Mouse (Mus musculus) left cerebral cortex, adult 2 months (tissue): ENCODE measurements around the gene Nek7. TPM values are rescaled to one million over a fixed set of nuclear protein-coding genes. Genes with fewer than 3 reads are reported as not detected.

Experiments
- DNase-seq, 2 experiments: peaks; one replicate each; pipeline ENCODE4 v3.0.0; 2021 to 2022; ENCODE audit warnings: low spot score in 2 of 2, mixed read lengths in 1 of 2; ENCODE audit errors: extremely low spot score in 1 of 2
- H3K27ac ChIP-seq: fragments of 200-600 bp; 2 replicates; pipeline ENCODE4 v1.8.1; 2022
- H3K4me3 ChIP-seq: fragments of 200-600 bp; 2 replicates; pipeline ENCODE4 v1.8.1; 2022
- CTCF ChIP-seq: fragments of 200-600 bp; IDR thresholded peaks from 2 replicates; pipeline ENCODE4 v1.8.1; 2022; ENCODE audit warnings: antibody characterized with exemption, mild to moderate bottlenecking, moderate library complexity
- intact Hi-C: fragments of 180-260 bp; cut with DNase I; formaldehyde crosslinking; loops from one replicate; pipeline ENCODE4 v1.15.1; 2025
- total RNA-seq, 2 experiments: library from RNA; stranded (reverse); gene quantifications; 2 replicates each; pipeline ENCODE4 v1.2.3; 2021

The Nek7 gene
- total RNA-seq, 2 experiments from 2014 or later = 33.3 to 33.8 TPM

GRCm38 (mm10) chr1:138523962-138524361, 96.0 kb downstream of the Nek7 start:
- Histone ChIP-seq H3K4me3 (no peak overlapping the region), H3K27ac (no peak overlapping the region)
- no peak for TF ChIP-seq CTCF
- DNase-seq = no peak
- intact Hi-C loops = no loop called here

GRCm38 (mm10) chr1:138518235-138518634, 101.7 kb downstream of the Nek7 start:
- H3K27ac ChIP-seq = no peak overlapping the region
- no peak for TF ChIP-seq CTCF
- no peak overlapping the region for H3K4me3 ChIP-seq
- no peak for DNase-seq
- intact Hi-C loops = no loop called here

DNA sequence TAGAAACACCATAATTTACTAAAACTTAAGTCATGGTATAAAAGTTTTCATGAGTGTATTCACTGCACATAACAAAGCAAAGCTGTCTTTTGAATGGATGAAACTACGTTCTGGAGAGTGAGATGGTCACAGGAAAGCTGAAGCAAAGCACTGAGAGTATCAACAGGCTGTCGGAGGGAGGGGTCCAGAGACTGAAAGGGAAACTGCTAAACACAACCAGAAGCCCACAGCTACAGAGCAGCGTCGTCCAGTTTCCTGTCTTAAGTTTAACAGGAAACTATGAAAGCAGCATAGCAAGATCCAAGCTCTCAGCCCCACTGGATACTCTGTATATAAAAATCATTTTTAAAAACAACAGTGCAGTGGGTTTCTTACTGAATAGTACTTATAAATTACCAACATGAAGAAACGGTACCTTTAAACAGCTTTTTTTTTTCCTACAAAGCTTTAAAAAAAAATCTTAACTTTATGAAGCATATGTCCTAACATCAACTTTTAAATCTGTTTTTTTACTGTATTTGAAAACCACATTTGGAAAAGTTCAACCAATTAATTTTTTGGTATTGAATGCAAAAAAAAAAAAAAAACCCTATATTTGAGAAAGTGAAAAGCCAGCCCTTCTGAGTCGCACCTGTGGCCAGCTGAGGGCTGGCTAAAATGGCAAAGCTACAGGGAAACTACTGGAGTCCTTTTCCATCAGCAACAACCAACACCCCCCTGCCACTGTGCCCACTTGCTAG, 102.4 kb downstream of the Nek7 start:
- TF ChIP-seq CTCF = no peak

GRCm38 (mm10) chr1:138516946-138517345, 103.0 kb downstream of the Nek7 start:
- TF ChIP-seq CTCF = no peak
- Histone ChIP-seq H3K27ac (no peak overlapping the region), H3K4me3 (no peak overlapping the region)
- no peak for DNase-seq
- intact Hi-C loops = no loop called here

More for the DNA sequence above, 102.4 kb downstream of the Nek7 start:
- intact Hi-C loops = no loop called here
- DNase-seq = no peak
- Histone ChIP-seq H3K4me3 (no peak overlapping the region), H3K27ac (no peak overlapping the region)

GRCm38 (mm10) chr1:138515362-138515761, 104.6 kb downstream of the Nek7 start:
- TF ChIP-seq CTCF = no peak
- intact Hi-C loops = no loop called here
- no peak for DNase-seq
- H3K27ac ChIP-seq = no peak overlapping the region
- no peak overlapping the region for H3K4me3 ChIP-seq

DNA sequence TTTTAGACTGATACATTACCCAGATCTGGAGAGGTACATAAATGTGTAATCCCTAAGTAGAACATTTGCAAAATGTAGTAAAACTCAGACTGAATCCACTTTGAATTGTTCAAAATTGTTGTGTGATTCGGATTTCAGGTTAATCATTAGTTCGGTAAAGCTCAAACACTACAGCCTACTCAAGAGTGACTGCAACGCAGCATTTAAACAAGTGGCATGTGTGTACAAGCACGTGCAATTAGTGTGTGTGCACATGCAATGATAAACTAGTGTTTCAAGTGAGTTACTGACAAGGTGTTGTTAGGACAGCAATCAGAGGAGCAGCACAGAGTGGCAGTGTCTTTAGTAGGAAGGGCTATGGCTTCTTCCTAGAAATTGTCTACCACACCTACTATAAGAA, 106.0 kb downstream of the Nek7 start:
- TF ChIP-seq CTCF = no peak
- H3K27ac ChIP-seq = no peak overlapping the region
- no peak overlapping the region for H3K4me3 ChIP-seq
- intact Hi-C loops = no loop called here
- DNase-seq = no peak

DNA sequence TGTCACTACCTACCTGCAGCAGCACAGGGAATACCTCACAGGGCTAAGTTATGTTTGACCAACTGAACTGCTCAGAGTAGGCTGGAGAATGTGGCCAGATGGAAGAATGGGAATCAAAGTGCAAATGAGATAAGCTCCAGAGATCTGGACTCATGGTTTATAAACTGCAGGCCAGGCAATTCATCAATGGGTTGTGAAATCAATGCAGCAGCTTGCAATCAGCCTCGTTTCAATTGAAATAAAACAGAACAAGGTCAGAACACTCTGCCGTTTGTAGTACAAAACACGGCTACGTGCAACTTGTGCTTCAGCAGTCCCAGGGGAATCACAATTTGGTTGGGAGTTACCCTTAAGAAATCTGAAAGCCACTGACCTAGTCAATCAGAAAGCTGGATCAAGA, 109.4 kb downstream of the Nek7 start:
- Histone ChIP-seq H3K4me3 (no peak overlapping the region), H3K27ac (no peak overlapping the region)
- intact Hi-C loops = no loop called here
- TF ChIP-seq CTCF = no peak
- DNase-seq = no peak

GRCm38 (mm10) chr1:138507446-138508043, 112.4 kb downstream of the Nek7 start:
- TF ChIP-seq CTCF = no peak
- no peak for DNase-seq
- H3K4me3 ChIP-seq = no peak overlapping the region

GRCm38 (mm10) chr1:138507014-138507413, 112.9 kb downstream of the Nek7 start:
- intact Hi-C loops = loop anchor here (10.0 kb wide), 1 partner anchor 372 kb away; no protein-coding TSS in a partner anchor
- H3K27ac ChIP-seq = no peak overlapping the region
- DNase-seq = no peak

More at GRCm38 (mm10) chr1:138507446-138508043, 112.4 kb downstream of the Nek7 start:
- no peak overlapping the region for H3K27ac ChIP-seq
- intact Hi-C loops = loop anchor here (10.0 kb wide), 1 partner anchor 373 kb away; no protein-coding TSS in a partner anchor

GRCm38 (mm10) chr1:138504228-138504627, 115.7 kb downstream of the Nek7 start:
- TF ChIP-seq CTCF = no peak
- DNase-seq = no peak
- Histone ChIP-seq H3K27ac (no peak overlapping the region), H3K4me3 (no peak overlapping the region)
- intact Hi-C loops = loop anchor here (5.0 to 10.0 kb wide), 2 partner anchors 113 to 369 kb away; no protein-coding TSS in a partner anchor

More at GRCm38 (mm10) chr1:138507014-138507413, 112.9 kb downstream of the Nek7 start:
- no peak for TF ChIP-seq CTCF
- H3K4me3 ChIP-seq = no peak overlapping the region

- no peak overlapping the region for H3K4me3 ChIP-seq
- no peak overlapping the region for H3K27ac ChIP-seq
- TF ChIP-seq CTCF = no peak
- DNase-seq = no peak
- intact Hi-C loops = loop anchor here (5.0 to 10.0 kb wide), 2 partner anchors 117 to 366 kb away; no protein-coding TSS in a partner anchor
Observed at GRCm38 (mm10) chr1:138500691-138501090, 119.2 kb downstream of the Nek7 start.

DNA sequence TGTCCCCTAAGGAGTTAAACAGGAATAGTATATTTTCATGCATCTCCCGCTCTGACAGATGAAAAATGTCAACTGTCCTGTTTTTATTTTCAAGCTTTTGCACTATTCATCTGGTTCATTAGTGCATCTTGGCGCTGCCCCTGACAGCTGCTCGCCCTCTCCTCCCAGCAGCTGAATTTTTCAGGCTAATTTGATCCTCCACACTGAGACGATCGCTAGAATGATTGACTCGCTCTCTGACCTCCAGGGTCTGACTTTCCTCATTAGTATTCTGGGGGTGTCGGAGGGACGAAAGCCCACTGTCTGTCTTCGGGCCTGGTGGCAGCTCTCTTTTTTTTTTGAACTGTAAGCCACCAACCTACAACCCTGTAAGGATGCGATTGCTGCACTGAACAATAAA, 119.8 kb downstream of the Nek7 start:
- no peak for TF ChIP-seq CTCF
- Histone ChIP-seq H3K27ac (no peak overlapping the region), H3K4me3 (no peak overlapping the region)
- DNase-seq = no peak
- intact Hi-C loops = loop anchor here (5.0 to 10.0 kb wide), 2 partner anchors 117 to 365 kb away; no protein-coding TSS in a partner anchor
